Mouse (Mus musculus) adipocyte (in vitro differentiated cells): ENCODE measurements at regions not wholly inside any gene's neighbourhood (a gene's known extent, or its start where the extent isn't known, plus 50 kb on each side); places are given as distances from the start of the nearest gene placed in this dataset.

ENCODE experiments used
- DNase-seq: peaks from one replicate; pipeline ENCODE4 v3.0.0-alpha.2; 2016; ENCODE audit warnings: low spot score

DNA sequence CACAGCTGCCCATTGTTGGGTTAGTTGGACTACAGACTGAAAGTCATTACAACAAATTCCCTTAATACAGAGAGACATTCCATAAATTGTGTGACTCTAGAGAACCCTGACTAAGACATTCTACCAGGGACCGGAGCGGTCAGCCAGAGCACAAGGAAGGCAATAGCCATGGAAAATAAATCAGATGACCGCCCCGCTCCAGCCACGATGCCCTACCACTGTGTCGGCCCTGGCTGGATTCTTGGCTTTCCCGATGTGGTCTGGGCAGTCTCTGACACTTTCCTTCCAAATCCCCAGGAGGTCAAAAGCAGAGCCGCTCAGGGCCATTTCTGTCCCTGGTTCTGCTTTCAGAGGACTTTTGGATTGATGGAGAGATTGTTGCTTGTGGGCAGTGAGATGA lies 57.8 kb downstream of the Lsm3 start:
- no peak for DNase-seq

DNA sequence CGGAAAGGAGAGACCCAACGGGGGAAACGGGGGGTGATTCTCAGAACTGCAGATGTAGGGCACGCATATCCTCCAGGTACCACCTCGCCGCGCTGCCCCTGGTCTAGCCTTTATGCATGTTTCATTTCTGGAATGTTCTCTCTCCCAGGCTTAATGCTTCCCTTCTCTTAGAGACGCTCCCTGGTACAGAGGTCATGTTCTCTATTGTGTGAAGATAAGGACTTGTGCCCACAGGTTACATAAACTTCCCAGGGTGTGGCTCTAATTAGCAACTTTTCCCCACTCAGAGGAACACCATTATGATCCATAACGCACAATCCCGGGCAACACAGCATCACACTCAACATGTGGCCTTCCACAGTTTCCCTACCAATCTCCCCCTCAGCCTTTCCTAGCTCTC lies 58.7 kb downstream of the Lsm3 start:
- DNase-seq, result no peak

DNA sequence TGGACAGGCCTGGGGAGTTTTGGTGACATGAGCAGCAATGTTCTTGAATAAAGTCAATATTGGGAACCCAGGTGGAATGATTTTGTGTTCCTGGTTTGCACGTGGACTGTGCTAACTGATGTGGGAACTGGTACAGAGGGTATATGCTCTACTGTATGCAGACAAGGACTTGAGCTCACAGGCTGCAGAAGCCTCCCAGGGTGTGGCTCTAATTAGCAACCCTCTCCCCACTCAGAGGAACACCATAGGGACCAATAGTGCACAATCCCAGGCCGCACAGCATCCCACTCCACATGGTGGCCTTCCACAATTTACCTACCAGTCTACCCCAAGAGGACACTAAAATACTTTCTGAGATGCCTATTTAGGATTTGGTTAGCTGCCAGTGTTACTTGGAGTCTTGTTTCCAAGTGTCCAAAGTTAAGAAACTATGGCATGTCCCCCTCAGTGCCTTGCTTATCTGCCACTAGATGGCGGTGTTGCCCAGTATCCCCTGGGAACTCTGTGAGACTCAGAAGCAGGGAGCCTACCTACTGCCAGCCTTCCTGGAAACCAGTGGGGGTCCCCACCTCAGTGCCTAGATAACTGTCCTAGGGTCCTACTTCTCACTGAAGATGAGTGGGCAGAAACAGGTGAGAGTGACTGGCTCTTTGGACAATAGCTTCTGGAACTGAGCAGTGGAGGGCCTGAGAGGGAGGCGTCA lies 60.1 kb downstream of the Lsm3 start:
- peak; percentile 94 for DNase-seq

DNA sequence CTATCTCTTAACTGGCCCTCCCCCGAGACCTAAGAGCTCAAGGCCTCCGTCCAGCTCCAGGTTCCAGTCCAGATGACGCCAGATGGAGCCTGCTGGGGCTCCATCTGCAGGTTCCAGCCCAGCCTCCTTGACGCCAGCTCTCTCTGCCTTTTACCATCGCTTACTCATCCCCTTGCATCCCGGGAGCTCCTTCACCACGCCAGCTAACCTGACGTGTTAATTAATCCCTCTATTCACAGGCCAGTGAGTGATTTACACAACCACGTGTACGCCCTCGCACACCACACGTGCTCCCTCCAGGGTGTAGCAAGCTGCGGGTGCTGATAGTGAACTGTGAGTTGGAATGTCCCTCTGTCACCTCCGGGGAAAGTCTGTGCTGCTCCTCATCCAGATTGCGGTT lies 61.2 kb downstream of the Lsm3 start:
- DNase-seq, result no peak

DNA sequence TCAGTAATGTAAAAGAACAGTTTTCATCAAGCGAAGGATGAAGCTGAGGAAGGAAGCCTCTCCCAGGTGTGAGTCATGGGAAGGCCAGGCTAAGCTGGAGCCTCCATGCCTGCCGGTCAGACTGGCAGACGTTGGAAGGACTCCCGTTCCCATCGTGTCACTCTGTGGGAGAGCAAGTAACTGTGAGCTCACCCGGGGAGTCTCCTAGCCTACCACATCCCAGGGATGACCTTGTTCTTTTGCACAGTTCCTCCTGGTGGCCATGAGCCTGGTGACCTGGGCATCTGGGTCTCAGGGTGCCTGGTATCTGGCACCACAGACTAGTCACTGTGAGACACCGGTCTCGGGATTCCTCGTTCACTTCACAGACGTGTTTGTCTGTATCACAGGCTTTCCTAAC lies 63.9 kb downstream of the Lsm3 start:
- DNase-seq, result no peak

DNA sequence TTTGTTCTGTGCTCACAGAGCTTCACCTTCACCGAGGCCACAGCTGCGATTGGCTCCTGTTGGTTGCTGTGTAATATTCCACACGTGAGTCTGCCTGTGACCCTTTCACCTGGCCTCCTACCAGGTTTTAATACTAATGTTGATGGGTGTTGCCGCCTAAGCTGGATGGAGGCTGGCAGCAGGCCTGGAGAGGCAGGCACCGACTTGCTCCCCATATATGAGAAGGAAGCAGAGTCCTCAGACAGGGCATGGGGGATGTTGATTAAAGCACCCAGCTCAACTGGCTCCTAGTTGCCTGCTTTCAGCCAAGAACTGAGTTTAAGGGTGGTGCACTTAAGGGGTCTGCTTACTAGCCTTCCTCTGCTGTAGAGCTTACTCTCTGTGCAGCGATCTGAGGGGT lies 64.9 kb downstream of the Lsm3 start:
- DNase-seq, result peak; percentile 62

DNA sequence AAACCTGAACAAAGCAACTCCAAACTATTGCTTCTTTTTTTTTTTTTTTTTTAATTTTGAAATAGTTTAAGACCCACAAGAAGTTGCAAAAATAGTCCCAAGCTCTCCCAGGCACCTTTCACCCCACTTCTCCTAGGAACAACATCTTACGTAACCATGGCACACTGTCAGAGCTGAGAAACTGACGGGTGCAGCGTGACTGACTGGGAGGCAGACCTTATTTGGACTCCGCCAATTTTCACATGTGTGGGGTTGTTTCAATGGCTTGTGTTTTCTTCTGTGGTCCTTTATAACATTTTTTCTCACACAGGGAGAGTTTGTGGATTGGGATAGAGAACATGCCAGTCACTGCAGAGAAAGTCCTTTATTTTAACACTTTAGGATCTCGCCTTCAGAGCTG lies 66.6 kb downstream of the Lsm3 start:
- peak; percentile 100 for DNase-seq

DNA sequence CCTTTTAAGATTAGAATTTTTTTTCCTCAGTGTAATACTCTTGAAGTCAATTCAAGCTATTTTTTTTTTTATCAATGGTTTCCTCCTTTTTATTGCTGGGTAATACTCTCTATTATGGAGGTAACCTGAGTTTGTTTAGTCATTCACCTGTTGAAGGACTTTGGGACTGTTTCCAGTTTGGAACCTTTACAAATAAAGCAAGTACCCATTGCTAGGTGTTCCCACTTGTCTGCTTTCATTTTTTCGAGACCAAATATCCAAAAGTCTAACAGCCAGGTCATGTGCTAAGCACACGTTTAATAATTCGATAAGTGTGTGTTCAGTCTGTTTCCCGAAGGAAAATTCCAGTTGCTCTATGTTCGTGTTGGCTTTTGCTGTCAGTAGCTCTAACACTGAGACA lies 67.6 kb downstream of the Lsm3 start:
- no peak for DNase-seq

DNA sequence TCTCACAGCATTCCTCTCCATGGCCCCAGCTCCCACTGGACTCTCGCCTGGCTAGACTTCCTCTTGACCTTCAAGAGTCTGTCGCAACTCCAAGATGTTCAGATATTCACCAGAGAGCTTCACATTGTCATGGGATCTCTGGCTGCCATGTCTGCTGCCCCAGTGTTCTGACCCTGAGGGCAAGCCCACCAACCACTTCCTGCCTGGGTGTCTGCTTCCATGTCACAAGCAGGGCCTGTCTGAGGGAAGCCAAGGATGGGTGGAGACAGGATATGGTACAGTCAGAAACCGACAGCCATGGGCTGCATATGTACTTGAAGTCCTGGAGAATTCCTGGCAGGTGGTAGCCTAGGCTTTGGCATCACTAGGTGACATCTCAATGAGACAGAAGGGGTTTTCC lies 69.8 kb downstream of the Lsm3 start:
- no peak for DNase-seq

DNA sequence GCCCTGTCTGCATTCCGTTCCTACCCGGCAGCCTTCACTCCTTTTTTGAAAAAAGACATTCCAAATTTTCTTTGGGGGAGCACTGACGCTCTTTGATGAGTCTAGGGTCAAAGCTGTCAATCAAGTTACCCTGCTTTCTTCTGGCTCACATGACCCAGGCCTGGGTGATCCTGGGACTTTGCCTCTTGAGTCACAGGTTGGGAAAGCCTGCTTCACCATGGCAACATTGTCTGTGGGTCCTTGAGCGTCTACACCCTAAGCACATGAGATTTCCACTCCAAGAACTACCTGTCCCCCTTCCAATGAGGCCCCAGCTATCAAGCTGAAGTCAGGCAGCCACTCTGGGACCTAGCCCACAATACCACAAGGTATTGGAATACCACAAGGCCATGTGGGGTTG lies 73.5 kb downstream of the Lsm3 start:
- DNase-seq, result no peak

DNA sequence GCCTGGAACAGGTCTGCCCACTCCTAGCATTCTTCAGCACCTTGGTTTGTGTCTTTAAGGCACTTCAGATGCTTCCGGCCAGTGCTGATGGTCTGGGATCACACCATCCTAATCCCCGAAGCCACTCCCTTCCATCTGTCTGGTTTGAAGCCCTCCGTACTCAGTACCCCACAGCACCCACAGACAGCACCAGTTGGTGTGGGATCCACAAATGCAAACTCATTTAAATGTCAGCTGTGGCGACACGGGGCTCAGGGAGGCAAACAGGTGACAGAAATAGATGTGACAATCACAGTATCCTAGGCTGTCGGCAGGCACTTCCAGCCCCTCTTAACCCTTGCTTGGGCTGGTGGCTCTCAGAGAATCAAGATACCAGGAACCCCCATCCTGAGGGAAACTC lies 74.7 kb downstream of the Lsm3 start:
- no peak for DNase-seq

DNA sequence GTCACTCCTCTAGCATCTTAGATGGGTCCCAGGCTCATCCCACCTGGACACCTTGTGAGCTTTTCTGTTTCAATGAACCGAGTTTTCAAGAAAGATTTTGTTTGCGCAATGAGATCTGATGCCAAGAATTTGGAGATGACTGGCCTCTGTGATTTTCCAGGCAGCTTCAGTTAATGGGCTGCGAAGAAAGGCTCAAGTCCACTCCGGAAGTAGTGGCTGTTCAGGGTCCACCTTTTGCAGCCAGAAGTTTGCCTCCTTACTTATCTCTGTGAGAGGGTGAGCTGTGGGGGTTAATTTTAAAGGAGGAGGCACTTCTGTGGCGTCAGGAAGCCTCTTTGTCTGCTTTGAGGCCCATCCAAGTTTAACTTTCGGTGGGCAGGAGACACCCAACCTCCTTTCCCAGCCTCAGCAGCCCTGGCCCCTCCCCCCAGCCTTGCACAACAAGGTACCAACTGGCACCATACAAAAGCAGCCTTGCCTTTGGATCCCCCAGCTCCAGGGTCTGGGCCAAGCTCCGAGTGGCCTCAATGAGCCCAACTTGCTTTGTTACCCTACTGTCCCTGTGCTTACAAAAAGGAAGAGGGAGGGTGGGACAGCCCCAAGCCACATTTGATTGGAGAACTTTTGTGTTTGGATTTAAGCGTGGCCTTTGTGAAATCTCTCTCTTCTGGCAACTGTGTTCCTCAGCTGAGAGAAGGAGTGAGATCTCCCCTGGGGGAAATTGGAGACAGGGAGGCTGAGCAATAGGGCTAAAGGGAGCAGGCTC lies 75.3 kb downstream of the Lsm3 start:
- peak; percentile 93 for DNase-seq

DNA sequence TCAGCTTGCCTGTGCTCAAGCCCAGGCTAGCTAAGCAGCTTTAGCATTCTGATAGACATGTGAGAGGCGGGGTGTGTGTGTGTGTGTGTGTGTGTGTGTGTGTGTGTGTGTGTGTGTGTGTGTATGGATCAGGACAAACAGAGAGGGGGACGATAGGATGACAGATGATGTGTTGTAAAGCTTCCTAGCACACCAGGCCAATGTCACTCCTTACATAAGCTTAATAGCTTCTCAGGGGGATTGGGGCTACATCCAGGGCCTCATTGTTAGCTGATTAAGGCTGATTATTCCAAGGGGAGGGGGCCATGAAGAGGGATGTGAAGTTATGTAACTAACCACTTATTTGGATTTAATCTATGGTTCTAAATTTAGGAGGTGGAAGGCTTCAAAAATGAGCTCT lies 76.9 kb downstream of the Lsm3 start:
- DNase-seq, result no peak

DNA sequence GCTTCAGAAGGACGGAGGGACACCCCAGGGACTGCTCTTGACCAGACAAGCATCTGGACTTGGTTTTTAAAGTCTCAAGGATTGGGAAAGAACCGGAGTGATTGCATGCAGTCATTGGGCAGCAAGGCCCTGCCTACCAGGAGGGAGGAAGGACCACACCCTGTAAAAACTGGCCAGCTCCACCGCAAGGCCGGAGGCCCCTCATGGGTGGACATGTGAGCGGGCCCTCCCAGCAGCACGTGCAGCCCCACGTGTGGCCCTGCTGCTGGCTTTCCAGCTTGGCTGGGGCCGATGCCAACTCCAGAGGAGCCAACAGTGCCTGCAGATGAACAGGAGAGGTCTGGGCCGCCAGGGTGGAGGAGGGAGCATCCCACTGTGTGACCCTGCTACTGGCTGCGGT lies 83.2 kb downstream of the Lsm3 start:
- peak; percentile 98 for DNase-seq

DNA sequence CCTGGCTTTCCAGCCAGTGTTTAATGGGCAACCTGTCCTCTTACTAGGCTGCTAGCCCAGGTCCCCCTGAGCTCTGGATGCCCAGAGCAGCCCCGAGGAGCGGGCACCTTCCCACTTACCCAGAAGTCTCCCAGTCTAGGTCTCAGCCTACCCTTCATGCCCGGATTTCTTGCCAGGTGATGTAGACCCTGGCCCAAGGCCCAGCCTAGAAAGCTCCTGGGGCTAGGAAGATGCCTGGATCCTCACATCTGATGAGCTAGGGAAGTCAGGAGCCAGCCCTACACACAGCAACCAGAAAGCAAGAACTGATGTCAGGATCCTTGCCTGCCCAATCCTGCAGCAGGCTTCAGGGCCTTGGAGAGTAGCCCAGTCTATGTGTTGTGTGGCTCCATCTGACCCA lies 83.7 kb upstream of the Slc6a6 start:
- DNase-seq, result no peak

DNA sequence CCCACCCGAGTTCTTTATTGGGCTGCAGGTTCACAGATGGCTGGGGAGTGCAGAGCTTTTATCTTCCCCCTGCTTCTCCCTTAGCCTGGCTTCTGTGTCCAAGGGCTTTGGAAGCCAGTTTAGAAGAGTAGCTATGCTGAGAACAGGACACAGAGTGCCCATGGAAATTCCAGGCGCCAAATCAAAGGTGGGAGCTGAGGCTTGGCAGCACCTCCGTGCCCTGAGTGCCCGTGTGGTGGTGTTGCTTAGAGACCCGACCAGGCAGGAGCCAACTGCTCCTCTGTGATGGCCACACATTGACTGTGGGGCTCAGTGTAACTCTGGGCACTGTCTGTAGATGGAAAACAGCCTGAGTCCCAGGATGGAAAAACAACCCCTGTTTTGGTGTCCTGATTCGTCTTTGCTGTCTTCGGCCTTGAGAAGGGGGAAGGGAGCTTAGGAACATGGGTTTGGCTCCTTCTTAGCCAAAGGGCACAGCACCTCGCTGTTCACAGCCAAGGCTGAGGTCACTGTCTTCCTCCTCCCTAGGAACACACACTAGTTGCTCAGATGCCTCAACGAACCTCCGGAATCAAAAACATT lies 77.1 kb upstream of the Slc6a6 start:
- DNase-seq, result no peak

DNA sequence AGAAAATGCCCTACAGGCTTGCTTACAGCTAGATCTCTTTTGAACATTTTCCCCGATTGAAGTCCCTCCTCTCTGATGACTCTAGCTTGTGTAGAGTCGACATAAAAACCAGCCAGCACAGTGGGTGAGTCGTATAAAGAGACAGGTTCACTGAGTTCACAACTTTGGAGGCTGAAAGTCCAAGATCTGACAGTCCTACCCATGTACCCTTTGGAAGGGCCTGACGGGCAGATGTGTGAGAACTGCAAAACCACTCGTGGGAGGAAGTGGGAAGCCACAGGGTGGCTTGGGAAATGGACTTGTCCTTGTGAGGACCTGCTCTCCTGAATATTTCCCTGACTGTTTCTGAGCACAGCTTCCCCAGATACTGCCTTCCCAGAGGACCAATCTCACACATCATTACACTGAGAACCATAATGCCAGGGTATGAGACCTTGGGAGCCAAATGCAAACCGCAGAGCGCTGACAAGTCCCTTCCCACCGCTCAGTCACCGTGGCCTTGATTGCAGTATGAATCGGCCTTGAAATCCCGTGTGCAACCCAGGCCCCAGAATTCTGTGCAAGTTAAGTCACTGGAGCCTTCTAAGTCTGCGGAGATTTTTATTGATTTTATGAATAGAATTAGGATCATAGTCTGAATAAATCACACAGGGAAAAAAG lies 76.1 kb upstream of the Slc6a6 start:
- DNase-seq, result no peak

DNA sequence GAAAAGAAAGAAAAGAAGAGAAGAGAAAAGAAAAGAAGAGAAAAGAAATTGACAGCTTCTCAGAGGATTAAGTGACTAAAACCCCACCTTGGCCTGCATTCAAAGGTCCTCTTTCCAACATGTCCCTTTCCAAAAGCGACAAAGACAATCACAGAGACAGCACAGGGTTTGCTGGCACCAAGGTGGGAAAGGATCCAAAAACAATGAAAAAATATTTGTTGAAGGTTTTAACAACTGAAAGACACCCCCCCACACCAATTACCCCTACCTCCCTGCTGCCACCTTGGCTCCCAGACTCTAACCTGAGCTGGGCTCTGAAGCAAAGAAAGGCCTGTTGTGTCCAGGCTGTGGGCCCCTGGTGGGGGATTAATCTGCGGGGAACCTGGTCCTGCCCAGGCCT lies 74.2 kb upstream of the Slc6a6 start:
- no peak for DNase-seq

DNA sequence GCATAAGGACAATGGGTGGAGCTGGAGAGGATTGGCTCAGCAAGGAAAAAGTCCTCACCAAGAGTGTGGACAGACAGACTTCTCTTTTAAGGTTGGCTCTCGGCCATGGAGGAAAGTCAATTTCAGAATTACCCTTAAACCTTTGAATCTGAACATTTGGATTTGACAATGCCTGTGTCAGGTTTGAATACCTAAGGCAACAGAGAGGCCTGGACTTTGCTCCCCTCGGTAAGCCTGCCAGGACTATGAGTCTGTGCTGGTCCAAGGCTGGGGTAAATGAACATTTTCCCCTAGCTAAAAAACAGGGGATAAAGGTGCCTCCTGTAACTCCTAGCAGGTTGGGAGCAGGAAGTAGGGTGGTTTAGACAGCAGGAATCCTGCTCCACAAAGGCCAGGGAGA lies 68.8 kb upstream of the Slc6a6 start:
- DNase-seq, result peak; percentile 34

DNA sequence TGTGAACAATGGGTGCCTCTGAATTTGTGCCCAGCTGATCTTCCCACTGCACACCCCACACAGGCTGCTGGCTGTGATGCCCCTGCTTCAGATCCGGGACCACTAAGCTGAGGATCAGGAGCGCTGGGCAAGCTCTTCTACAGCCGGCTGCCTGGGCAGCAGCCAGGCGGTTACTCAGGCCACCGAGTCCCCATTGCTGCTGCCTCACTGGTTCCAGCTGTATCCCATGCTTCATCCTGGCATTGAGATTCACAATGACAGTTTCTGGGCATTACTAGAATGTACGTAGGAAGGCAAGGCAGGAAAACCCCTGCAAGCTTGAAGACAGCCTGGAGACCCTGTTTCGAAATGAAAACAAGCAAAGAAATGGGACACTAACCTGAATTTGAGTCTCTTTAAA lies 67.3 kb upstream of the Slc6a6 start:
- DNase-seq, result peak; percentile 31

DNA sequence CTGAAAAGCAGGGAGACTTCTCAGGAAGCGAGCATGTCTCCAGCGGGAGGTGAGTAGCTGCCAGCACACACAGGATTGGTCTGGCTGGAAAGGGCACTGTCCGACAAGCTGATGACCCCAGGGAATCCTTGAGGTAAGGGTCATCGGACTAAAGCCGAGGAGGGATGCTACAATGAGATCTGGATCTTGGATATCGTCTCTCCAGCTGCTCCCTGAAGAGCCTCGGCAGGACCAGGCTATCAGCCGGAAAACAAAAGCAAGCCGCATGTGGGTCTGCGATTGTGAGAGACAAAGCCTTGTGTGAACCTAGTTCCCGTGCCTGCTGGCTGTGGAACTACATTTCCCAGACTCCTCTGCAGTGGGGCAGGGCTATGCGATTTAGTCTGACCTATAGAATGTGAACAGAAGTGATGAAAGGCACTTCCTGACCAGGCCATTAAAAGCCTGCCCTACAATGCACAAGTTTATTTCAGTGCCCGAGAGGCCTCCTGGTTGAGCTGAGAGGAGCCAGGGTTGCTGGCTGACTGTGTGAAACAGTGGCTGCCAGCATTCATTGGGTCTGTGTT lies 66.7 kb upstream of the Slc6a6 start:
- DNase-seq, result peak; percentile 79

DNA sequence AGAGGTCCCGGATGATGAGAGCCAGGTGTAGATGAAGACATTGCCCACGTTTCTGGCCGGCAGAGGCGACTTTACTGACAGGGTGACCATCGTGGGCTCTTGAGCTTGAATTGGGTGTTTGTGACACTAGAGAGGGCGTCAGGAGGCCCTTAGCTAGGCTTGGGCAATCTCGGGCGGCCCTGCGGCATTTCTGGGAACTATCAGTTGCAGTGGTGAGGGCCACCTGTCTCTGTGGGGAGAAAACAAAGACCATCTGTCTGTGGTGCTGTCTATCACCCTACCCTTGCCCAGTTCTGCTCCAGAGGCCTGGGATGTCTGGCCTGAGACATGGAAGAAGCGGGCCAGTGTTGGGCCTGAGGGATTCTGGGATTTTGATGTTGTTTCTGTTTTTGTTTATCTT lies 66.2 kb upstream of the Slc6a6 start:
- DNase-seq, result no peak

DNA sequence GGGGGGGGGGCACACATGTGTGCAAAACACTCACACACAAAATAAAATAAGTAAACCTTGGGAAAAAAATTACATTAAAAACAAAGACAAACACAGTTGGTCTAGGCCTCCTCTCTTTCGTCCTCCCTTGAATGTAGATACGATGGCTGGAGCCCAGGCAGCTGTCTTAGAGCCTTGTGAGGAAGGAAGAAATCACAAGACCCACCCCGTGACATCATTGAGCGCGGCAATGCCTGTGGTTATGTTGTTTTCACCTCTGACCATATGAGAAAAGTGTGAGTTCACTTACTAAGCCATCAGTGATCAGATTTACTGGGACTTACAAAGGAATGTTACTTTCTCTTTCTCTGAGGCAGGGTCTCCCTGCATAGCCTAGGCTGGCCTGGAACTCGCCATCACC lies 64.8 kb upstream of the Slc6a6 start:
- DNase-seq, result no peak
